Mouse (Mus musculus): ENCODE measurements around the gene Col13a1. TPM values are rescaled to one million over a fixed set of nuclear protein-coding genes. Genes with fewer than 3 reads are reported as not detected.

Col13a1 gene
- not detected in 2 replicates for total RNA-seq (2017)

GRCm38 (mm10) chr10:61978866-61979340 lies at the start of gene Col13a1:
TSS of gene Col13a1 (minus strand) at chr10:61979108.
- no peak for ATAC-seq (ENCODE audit: extremely low read depth, insufficient number of reproducible peaks, low FRiP score, poor library complexity, severe bottlenecking)

GRCm38 (mm10) chr10:62027699-62028098 lies 48.8 kb upstream of the Col13a1 start:
- ATAC-seq (ENCODE audit: extremely low read depth, insufficient number of reproducible peaks, low FRiP score, poor library complexity, severe bottlenecking) = no peak

- ATAC-seq (ENCODE audit: extremely low read depth, insufficient number of reproducible peaks, low FRiP score, poor library complexity, severe bottlenecking) = no peak
Measured at GRCm38 (mm10) chr10:62023821-62024551, 45.1 kb upstream of the Col13a1 start.

GRCm38 (mm10) chr10:62020068-62020620 lies 41.2 kb upstream of the Col13a1 start:
- ATAC-seq (ENCODE audit: extremely low read depth, insufficient number of reproducible peaks, low FRiP score, poor library complexity, severe bottlenecking) = no peak

- no peak for ATAC-seq (ENCODE audit: extremely low read depth, insufficient number of reproducible peaks, low FRiP score, poor library complexity, severe bottlenecking)
Measured at GRCm38 (mm10) chr10:62019386-62020067, 40.6 kb upstream of the Col13a1 start.

GRCm38 (mm10) chr10:62016947-62017346 lies 38.0 kb upstream of the Col13a1 start:
- ATAC-seq (ENCODE audit: extremely low read depth, insufficient number of reproducible peaks, low FRiP score, poor library complexity, severe bottlenecking) = no peak

- ATAC-seq (ENCODE audit: extremely low read depth, insufficient number of reproducible peaks, low FRiP score, poor library complexity, severe bottlenecking) = no peak
Measured at GRCm38 (mm10) chr10:62013190-62013589, 34.3 kb upstream of the Col13a1 start.

GRCm38 (mm10) chr10:62012371-62012770 lies 33.5 kb upstream of the Col13a1 start:
- no peak for ATAC-seq (ENCODE audit: extremely low read depth, insufficient number of reproducible peaks, low FRiP score, poor library complexity, severe bottlenecking)

- ATAC-seq (ENCODE audit: extremely low read depth, insufficient number of reproducible peaks, low FRiP score, poor library complexity, severe bottlenecking) = no peak
Measured at GRCm38 (mm10) chr10:62009981-62010500, 31.1 kb upstream of the Col13a1 start.

- no peak for ATAC-seq (ENCODE audit: extremely low read depth, insufficient number of reproducible peaks, low FRiP score, poor library complexity, severe bottlenecking)
Measured at GRCm38 (mm10) chr10:62007958-62008357, 29.1 kb upstream of the Col13a1 start.

GRCm38 (mm10) chr10:62006371-62006770 lies 27.5 kb upstream of the Col13a1 start:
- ATAC-seq (ENCODE audit: extremely low read depth, insufficient number of reproducible peaks, low FRiP score, poor library complexity, severe bottlenecking) = no peak

- no peak for ATAC-seq (ENCODE audit: extremely low read depth, insufficient number of reproducible peaks, low FRiP score, poor library complexity, severe bottlenecking)
Measured at GRCm38 (mm10) chr10:62000216-62000615, 21.3 kb upstream of the Col13a1 start.

- no peak for ATAC-seq (ENCODE audit: extremely low read depth, insufficient number of reproducible peaks, low FRiP score, poor library complexity, severe bottlenecking)
Measured at GRCm38 (mm10) chr10:61999766-62000165, 20.9 kb upstream of the Col13a1 start.

GRCm38 (mm10) chr10:61991481-61992424 lies 12.8 kb upstream of the Col13a1 start:
- ATAC-seq (ENCODE audit: extremely low read depth, insufficient number of reproducible peaks, low FRiP score, poor library complexity, severe bottlenecking) = no peak

GRCm38 (mm10) chr10:61980424-61980823 lies 1.5 kb upstream of the Col13a1 start:
- ATAC-seq (ENCODE audit: extremely low read depth, insufficient number of reproducible peaks, low FRiP score, poor library complexity, severe bottlenecking) = no peak

GRCm38 (mm10) chr10:61978112-61978865 lies 619 bp downstream of the Col13a1 start:
- no peak for ATAC-seq (ENCODE audit: extremely low read depth, insufficient number of reproducible peaks, low FRiP score, poor library complexity, severe bottlenecking)

GRCm38 (mm10) chr10:61977392-61978096 lies 1.4 kb downstream of the Col13a1 start:
- no peak for ATAC-seq (ENCODE audit: extremely low read depth, insufficient number of reproducible peaks, low FRiP score, poor library complexity, severe bottlenecking)
